Mouse (Mus musculus) left cerebral cortex, postnatal 36 days (tissue): ENCODE results near the gene Wipf2. TPM values are rescaled to one million over a fixed set of nuclear protein-coding genes. Genes with fewer than 3 reads are reported as not detected.
"Not testable (repeated sequence)": the region's sequence is repeated elsewhere in the genome, so short reads cannot be mapped to it uniquely, and the experiment has no call there.

Experiments used
- DNase-seq, 2 experiments: peaks; one replicate each; pipeline ENCODE4 v3.0.0; 2021 to 2022; ENCODE audit warnings: low spot score in 2 of 2, mixed read lengths in 1 of 2
- intact Hi-C: fragments of 180-260 bp; cut with DNase I; formaldehyde crosslinking; loops from one replicate; pipeline ENCODE4 v1.15.1; 2025
- total RNA-seq, 2 experiments: library from RNA; stranded (reverse); gene quantifications; 2 replicates each; pipeline ENCODE4 v1.2.3; 2021

Wipf2 gene
- 10 to 100 TPM; 67.4 to 74.6 TPM for total RNA-seq

DNA sequence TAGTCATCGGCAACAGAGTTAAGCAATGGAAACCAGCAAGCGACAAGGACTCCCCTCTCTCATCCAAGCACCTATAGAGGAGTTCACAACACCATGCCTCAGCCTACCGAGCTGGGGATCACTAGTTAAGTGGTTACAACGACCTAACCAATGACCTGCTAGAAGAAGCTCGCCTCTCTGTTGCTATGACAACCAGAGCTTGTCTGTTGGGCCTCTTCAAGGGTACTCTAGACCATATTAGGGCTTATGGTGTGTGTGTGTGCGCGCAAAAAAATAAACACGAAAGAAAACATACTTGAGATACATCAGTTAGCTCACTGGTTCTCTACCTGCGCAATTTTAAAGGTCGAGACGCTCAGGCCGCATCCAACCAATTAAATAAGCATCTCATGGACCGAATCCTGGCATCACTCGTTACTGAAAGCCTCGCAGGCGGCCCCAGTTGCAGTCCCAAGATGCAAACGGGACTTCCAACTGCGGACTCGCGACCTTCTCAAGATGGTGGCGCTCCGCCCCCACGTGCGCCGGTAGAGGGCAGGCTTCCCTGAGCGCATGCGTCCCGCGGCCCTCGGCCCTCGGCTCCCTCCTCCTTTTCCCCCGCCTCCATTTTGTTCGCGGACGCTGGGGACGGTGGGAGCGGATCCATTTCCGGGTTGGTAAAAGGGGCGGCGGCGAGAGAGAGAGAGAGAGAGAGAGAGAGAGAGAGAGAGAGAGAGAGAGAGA, at the start of gene Wipf2:
Wipf2 (plus strand) TSS at position 611 of the 723 bp plus-strand sequence.
- peak; percentile 94 to 95 for DNase-seq
- intact Hi-C loops, result loop anchor here (1.0 kb wide), 1 partner anchor 46 kb away; no protein-coding TSS in a partner anchor

DNA sequence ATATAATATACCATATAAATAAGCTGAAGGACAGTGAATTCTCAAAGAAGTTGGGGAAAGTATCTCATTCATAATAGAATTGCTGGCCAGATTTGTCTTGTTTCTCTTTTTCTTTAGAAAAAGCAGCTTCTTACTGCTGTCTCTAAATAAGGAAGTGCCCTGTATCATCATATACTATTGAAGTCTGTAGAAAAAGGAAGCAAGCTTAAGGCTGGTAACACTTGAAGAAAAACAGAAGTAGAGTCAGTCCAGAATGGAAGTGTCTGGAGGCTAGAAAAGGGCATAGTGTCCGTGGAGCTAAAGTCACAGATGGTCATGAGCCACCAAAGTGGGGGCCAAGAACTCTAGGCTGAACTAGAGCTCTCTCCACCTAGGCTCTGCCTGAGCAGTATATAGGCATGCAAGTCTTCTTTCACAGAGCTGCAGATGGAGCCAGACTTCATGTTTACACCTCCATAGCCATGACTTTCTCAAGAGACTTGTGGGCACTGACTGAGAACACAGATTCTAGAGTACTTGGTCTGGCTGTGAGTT, 46.7 kb upstream of the Wipf2 start:
- intact Hi-C loops, result no loop called here
- no peak for DNase-seq

DNA sequence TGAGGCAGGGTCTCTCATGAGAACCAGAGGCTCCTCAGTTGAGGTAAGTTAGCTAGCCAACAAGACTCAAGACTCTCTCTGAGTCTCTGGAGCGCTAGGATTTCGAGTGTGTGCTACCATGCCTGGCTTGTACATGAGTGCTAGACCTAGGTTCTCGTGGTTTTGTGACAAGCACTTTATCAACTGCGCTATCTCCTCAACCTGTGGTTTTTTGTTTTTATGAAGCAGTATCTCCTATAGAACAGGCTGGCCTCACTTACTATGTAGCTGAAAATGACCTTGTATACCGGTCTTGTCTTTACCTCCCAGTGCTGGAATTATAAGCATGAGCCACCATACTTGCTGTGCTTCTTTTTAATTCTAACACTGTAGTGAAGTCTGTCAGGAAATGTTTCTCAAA, 42.5 kb upstream of the Wipf2 start:
- intact Hi-C loops, result no loop called here
- no peak for DNase-seq

- not testable (repeated sequence) for DNase-seq
- intact Hi-C loops, result loop anchor here (5.0 kb wide), 1 partner anchor 129 kb away; no protein-coding TSS in a partner anchor
Observed at GRCm38 (mm10) chr11:98826071-98826470, 37.4 kb upstream of the Wipf2 start.

DNA sequence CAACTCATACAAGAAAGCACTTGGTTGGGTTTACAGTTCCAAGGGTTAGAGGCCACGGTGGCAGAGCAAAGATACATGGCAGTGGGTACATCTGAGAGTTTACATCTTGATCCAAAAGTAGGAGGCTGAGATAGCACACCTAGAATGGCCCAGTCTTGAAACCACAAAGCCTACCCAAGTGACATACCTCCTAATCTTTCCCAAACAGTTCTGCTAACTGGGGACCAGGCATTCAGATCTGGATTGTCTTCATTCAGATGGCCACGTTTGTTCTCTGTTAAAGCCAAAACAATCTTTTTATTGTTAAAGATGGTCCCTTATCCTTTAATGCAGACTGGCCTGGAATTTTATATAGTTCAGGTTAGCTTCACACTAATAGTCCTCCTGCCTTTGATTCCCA, 35.6 kb upstream of the Wipf2 start:
- DNase-seq, result no peak

GRCm38 (mm10) chr11:98829091-98829775, 34.2 kb upstream of the Wipf2 start:
- intact Hi-C loops, result loop anchor here (2.0 to 5.0 kb wide), 2 partner anchors 40 to 132 kb away; no protein-coding TSS in a partner anchor

More for the DNA sequence above, 35.6 kb upstream of the Wipf2 start:
- intact Hi-C loops, result loop anchor here (2.0 to 5.0 kb wide), 2 partner anchors 39 to 131 kb away; no protein-coding TSS in a partner anchor

DNA sequence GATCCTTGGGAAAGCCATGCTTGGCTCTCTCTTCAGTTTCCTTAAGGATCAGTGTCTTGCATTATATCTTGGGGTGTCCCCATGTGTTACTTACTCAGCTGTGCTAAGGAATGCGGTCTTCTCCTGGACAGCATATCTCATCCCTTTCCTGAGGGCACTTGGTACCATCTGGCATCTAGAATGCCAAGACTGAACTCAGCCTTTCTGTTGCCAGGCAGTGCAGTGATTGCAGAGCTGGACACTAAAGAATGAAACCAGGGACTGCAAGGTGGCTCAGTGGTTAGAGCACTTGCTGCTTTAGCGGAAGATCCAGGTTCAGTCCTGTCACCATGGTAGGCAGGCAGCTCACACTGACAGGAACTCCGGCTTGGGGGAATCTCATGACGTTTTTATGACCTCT, 33.6 kb upstream of the Wipf2 start:
- intact Hi-C loops, result loop anchor here (2.0 to 5.0 kb wide), 2 partner anchors 41 to 133 kb away; no protein-coding TSS in a partner anchor
- no peak for DNase-seq

More at GRCm38 (mm10) chr11:98829091-98829775, 34.2 kb upstream of the Wipf2 start:
- DNase-seq, result no peak

DNA sequence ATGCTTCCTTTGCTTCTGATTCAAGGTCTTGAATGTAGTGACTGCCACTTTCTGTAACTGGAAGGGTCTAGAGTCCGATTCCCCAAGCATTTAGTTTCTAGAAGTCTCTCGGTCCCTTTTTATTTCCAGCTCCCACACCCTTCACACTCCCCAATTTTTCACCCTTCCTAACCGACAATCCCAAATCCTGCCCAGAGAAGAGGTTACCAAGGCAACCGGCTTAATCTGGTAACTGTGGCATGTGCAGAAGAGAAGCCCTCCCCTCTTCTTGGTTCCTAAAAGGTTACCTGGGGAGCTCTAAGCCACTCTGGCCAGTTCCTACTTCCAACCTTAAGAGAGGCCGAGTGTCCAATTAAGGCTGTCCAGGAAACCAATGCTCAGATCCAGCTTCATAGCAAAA, 28.1 kb upstream of the Wipf2 start:
- intact Hi-C loops, result no loop called here
- no peak for DNase-seq

GRCm38 (mm10) chr11:98835725-98836124, 27.7 kb upstream of the Wipf2 start:
- DNase-seq, result peak in 1 of 2 experiments; percentile 33
- intact Hi-C loops, result no loop called here

DNA sequence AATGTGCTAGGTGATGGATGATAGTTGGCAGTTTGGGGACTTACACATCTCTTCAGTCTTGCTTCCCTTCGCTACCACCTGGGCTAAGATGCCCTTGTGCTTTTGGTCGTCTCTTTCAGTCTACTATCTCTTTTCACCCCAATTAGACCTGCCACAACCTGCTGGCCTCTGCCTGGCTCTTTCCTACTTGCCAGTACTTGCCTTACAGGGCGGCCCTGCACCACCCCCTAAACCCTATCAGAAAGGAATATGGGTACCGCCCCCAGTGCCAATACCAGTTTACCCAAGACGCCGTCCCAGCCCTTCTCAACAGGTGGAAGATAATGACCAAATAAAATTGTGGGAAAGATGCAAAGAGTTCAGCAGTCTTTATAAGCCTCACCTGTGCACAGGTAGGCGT, 27.3 kb upstream of the Wipf2 start:
- no peak for DNase-seq
- intact Hi-C loops, result no loop called here

DNA sequence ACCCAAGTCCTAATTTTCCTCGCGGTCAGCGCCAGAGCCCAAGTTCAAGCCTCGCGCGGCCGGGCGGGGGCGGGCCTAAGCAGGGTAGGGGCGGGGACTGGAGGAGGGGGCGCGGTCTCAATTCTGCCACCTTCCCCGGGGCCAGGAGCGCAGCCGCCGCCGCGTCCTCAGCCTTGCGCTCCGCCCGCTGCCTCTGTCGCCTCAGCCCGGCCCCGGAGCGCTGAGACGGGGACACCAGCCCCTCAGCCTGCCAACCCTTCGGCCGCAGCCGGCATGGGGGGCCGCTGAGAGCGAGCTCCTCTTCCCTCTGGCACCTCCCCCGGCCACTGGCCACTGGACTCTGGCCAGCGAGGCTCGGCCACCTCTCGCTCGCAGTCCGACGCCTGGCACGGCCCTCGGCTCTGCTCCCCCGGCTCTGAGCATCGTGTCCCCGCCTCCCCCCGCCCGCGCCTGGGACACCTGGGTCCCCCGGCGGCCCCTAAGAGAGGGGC, 26.7 kb upstream of the Wipf2 start, which contains the start of gene Rapgefl1:
Rapgefl1 (plus strand) TSS at position 135 of the 491 bp plus-strand sequence.
- DNase-seq, result peak; percentile 78 to 84
- intact Hi-C loops, result no loop called here

- intact Hi-C loops, result no loop called here
- DNase-seq, result peak; percentile 38 to 44
Observed at GRCm38 (mm10) chr11:98837231-98837704, 26.2 kb upstream of the Wipf2 start.

DNA sequence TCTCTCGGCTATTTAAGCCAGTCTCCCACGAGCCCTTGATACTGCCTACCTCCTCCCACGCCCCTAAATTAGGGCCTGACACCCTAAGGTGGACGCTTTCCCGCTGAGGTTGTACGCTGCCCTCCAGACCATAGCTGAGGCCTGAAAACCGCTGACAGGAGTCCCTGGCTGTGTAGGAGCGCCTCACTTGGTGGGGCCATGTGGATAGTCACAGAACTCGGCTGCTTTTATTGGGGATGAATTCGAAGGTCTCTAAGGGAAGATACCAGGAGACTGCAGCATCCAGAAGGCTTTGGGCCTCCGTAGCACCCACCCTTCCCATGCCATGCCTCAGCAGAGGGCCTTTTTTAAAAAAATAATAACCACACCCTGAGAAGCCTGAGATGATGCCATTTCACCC, 25.5 kb upstream of the Wipf2 start:
- intact Hi-C loops, result no loop called here
- DNase-seq, result peak in 1 of 2 experiments; percentile 44

DNA sequence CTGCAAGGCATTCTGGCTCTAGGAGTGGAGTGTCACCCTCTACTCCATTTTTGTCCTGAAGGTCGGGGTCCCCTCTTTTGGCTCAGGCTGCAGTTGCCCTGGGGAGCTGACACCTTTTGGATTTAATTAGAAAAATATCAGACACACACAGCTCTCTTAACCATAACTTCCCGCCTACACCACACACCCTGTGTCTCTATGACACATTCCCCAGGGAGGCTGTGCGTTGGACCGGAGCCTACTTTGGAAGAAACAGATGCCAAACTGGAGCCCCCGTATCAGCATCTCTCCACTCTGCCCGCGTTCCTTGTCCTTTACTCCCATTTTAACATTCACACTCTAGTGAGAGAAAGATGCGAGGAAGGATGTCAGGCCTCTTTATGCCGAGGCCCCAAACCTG, 24.9 kb upstream of the Wipf2 start:
- peak; percentile 68 to 76 for DNase-seq
- intact Hi-C loops, result no loop called here

DNA sequence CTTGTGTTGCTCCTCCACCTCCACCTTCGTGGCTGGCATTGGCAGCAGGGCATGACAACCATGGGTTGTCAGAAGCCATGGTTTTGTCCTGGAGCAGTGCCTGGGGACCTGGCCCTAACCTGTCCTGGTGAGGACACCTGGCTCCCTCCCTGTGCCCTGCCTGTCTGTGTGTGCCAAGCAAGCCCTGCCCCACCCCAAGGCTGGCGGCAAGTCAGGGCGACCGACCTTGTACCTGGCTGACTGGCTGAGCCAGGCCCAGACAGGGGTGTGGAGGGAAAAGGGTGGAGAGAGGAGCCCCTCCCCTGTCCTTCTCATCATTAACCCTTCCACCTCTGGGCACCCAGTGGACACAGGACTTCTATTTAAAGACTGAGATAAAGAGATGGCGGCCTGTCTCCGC, 24.0 kb upstream of the Wipf2 start:
- intact Hi-C loops, result no loop called here

DNA sequence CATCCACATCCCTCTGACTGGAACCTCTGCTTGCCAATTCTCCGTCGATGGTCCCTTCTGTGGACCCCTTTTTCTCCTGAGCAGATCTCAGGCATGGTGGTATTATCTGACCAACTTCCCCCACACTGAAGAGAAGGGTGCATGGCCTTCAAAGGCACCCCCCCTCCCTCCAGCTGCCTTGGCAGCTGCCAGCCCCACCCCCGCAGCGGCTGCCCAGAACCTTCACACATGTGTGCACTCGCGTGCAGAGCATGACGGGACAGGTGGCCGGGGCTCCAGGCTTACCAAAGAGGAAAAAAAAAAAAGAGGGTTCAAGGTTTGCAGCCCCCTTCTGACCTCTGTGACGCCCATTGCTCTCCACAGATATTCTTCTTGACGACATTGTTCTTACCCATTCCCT, 23.5 kb upstream of the Wipf2 start:
- intact Hi-C loops, result no loop called here
- DNase-seq, result no peak

More for the DNA sequence above, 24.0 kb upstream of the Wipf2 start:
- DNase-seq, result no peak

DNA sequence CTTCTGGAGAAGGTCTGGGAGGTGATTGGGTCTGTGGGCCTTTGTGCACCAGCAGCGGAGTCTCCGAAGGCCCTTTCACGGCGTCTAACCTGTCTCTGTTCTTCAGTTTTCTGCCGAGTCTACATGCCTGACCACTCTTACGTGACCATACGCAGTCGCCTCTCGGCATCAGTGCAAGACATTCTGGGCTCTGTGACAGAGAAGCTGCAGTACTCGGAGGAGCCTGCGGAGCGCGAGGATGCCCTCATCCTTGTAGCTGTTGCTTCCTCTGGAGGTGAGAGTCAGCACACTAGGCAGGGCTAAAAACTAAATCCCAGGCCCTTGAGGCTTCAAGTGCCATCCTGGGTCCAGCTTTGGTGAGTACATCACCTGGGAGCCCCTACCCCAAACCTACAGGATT, 17.4 kb upstream of the Wipf2 start:
- DNase-seq, result no peak
- intact Hi-C loops, result no loop called here

DNA sequence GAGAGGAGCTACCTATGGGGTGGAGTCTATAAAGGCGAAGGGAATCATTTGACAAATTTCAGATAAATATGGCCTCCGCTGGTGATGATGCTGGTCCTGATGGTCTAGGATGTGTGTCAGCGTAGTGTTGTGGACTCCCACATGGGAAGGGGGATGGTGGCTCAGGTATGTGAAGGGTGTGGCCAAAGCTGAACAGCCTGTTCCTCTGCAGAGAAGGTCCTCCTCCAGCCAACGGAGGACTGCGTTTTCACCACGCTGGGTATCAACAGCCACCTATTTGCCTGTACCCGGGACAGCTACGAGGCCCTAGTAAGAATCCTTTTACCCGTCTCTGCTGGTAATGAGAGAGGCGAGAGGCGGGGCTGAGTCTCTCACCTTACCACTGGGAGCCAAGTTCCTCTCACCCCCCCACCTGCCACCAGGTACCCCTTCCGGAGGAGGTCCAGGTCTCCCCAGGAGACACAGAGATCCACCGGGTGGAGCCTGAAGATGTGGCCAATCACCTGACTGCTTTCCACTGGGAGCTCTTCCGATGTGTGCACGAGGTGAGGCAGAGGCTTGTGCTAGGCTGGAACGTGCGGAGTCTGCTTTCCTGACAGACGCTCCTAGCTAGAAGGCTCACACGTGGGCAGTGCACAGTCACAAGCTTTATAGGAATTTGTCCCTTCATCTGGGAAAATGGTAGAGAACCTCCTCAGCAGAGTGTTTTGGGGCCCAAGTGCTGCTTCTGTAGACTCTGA, 16.4 kb upstream of the Wipf2 start:
- intact Hi-C loops, result no loop called here
- no peak for DNase-seq

- intact Hi-C loops, result no loop called here
Observed at GRCm38 (mm10) chr11:98849196-98849894, 14.1 kb upstream of the Wipf2 start.

More at GRCm38 (mm10) chr11:98849196-98849894, 14.1 kb upstream of the Wipf2 start:
- DNase-seq, result no peak
